Mouse (Mus musculus) olfactory bulb, adult 2 months (tissue): ENCODE data around the gene Mcrip1.

Experiments
- CTCF ChIP-seq: fragments of 200-500 bp; IDR thresholded peaks from 2 replicates; pipeline ENCODE4 v1.5.1; 2012; ENCODE audit warnings: low read depth, mild to moderate bottlenecking, low read length, moderate library complexity; ENCODE audit not compliant: insufficient read depth
- POLR2A ChIP-seq: fragments of 200-500 bp; IDR thresholded peaks from 2 replicates; pipeline ENCODE4 v1.6.1; 2012; ENCODE audit warnings: mild to moderate bottlenecking, low read depth, low read length, moderate library complexity; ENCODE audit not compliant: insufficient read depth

DNA sequence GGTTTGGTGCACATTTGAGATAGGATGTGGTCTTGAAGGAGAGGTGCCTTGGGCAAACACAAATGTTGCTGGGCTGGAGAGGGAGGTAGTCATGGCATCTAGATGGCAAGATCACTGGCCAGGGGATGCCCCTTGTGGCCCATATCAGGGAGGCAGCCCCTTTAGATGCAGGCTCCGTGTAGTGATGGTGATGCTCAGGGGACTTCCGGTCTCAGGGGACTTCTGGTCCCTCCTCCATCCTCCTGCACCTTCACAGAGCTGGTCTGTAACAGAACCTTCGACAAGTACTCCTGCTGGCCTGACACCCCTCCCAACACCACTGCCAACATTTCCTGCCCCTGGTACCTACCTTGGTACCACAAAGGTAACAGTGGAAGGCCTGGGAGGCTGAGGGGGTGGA, 13.7 kb downstream of the Mcrip1 start:
- TF ChIP-seq CTCF (no peak), POLR2A (no peak)
